Mouse (Mus musculus) MN1 (cell line): ENCODE results near the gene Eral1.

Source experiments
- DNase-seq: peaks from one replicate; pipeline ENCODE4 v3.0.0-alpha.2; 2016; ENCODE audit warnings: low spot score

Gene Eral1

DNA sequence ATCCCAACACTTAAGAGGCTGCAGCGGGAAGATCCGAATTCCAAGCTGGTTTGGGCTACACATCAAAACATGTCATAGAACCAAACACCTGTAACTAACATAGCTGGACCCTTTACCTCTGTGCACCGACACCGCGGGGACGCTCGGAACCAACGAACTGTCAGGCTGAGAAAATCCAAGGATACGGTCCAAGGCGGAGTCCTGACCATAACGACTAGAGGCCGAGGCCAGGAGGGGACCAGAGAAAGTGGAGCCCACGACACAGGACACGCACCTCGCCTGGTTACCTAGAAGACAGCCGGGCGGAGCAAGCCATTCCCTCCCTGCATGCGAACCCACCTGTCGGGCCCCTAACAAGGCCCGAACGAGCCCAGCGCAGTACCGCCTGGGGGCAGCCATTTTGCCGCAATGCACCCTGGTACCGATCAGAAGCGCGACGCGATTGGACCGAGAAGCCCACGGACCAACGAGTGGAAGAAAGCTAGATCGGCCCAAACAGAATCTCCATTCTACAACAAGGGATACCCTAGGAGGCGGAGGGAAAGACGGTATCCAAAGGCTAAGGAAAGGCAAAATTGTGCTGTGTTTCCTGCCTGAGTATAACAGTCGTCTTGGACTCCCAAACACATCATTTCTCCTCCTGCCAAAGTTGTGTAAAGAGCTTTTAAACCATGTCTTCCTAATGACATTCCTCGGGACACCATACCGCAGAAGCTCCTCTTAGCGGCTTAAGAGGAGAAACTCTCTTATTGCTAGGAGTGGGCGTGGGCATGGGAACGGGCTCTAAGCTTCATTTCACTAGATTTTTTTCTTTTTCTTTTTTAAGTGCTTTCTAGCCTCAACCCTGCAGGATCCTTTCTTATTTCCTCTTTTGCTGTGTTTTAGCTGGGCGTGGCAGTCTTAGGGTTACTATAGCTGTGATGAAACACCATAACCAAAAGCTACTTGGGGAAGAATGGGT lies at the start of gene Eral1:
Eral1 (minus strand) TSS at position 423 of the 961 bp plus-strand sequence.
- DNase-seq, result peak; percentile 83

- peak; percentile 34 for DNase-seq
These were observed 49.3 kb upstream of the Eral1 start for GRCm38 (mm10) chr11:78129458-78129857.

- DNase-seq, result no peak
These were observed 46.6 kb upstream of the Eral1 start for GRCm38 (mm10) chr11:78126739-78127138.

DNA sequence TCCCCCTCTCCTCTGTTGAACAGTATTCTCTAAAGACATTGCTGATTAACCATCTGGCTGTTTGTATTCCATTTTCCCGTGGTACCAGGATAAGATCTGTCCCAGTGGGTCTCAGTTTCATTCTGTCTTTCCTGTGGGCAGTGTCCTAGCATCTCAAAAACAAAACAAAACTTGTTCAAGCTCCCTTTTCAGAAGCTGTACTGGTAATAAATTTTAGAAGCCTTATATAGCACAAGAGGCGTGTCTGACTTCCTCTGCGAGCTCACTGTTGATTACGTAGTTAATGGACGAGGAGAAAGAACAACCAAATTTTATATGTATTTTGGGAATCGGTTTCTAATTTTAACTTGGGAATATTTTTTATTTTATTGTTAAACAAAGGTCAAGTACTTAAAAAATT lies 45.5 kb upstream of the Eral1 start:
- DNase-seq, result no peak

DNA sequence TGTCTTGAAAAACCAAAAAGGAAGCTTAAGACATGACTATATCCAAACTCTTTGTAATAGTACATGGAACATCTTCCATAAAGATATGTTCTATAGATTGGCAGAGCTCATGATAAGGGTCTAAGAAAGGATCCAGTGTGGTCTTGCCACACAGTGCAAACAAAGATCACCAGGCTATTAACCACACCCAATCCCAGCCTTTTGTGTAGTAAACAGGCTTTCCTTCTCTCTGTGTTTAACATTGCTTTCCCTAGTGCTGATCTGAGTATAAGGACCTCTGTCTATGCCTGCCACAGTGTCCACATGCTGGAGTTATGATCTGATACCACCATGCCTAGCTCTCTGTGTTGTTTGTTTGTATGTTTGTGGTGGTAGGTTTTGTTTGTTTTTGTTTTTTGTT lies 43.6 kb upstream of the Eral1 start:
- DNase-seq, result no peak

GRCm38 (mm10) chr11:78122815-78123214 lies 42.6 kb upstream of the Eral1 start:
- DNase-seq, result no peak

DNA sequence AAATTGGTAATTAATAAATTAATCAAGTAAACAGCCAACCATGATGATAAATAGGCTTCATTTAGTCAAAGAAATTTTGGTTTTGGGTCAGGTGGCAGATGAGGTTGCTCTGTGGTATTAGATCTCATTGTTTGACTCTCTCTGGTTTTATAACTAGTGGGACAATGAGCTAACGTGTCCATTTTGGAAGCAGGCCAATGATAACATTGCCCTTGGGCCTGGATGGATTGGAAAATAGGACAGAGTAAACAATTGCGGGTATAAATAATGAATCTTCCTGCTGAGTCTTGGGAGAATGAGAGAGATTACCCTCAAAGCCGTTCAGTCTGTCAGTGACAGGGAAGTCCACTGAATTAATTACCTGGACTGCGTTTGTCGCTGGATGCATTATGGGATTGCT lies 41.0 kb upstream of the Eral1 start:
- DNase-seq, result peak; percentile 71

DNA sequence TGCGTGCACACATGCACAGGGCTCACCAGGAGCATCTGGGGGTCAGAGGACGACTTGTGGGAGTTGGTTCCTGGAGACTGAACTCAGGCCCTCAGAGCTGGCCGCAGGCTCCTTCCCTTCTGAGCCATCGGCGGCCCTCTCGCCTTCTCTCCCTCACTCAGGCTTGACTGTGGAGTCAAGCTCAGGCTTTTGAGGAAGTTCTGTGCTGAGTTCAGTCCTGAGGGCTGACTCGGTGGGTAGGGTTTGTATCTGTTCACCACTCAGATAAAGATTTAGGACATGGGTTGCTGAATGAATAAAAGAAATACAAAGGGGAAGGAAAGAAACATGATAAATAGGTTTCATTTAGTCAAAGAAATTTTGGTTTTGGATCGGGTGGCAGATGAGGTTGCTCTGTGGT lies 39.7 kb upstream of the Eral1 start:
- DNase-seq, result no peak

GRCm38 (mm10) chr11:78118467-78118866 lies 38.3 kb upstream of the Eral1 start:
- DNase-seq, result no peak

DNA sequence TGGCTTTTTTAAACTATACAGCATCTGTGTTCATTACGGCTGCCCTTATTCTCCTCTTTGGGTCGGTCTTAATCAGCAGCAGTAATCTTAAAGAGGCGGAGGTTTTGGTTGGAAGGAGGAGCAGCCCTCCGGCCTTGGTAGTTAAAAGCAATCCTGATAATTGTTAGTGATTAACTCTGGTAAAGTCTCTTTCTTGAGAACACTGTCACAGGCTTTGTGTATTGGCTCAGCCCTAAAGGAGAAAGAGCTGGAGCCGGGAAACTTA lies 35.9 kb upstream of the Eral1 start:
- peak; percentile 27 for DNase-seq

- DNase-seq, result peak; percentile 96
These were observed 35.4 kb upstream of the Eral1 start for GRCm38 (mm10) chr11:78115367-78116145.

- no peak for DNase-seq
These were observed 34.6 kb upstream of the Eral1 start for GRCm38 (mm10) chr11:78114676-78115366.

DNA sequence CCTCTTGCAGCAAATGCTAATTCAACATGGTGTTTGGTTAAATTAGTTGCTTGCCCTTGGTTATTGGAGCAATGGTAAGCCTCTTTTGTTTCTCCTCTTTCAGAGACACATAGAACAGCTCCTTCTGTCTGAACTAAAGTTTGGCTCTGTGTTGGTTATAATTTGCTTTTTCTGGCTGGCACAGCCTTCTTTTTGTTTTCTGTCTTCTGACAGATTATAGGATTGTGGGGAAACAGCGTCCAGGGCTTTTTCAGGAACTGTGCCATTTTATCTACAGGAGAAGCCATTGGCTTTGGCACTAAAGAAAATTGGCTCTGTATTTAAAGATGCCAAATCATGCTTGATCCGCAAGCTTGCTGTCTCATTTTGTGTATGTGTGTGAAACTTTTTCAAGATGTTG lies 33.4 kb upstream of the Eral1 start:
- DNase-seq, result no peak

GRCm38 (mm10) chr11:78104501-78104900 lies 24.3 kb upstream of the Eral1 start:
- no peak for DNase-seq

DNA sequence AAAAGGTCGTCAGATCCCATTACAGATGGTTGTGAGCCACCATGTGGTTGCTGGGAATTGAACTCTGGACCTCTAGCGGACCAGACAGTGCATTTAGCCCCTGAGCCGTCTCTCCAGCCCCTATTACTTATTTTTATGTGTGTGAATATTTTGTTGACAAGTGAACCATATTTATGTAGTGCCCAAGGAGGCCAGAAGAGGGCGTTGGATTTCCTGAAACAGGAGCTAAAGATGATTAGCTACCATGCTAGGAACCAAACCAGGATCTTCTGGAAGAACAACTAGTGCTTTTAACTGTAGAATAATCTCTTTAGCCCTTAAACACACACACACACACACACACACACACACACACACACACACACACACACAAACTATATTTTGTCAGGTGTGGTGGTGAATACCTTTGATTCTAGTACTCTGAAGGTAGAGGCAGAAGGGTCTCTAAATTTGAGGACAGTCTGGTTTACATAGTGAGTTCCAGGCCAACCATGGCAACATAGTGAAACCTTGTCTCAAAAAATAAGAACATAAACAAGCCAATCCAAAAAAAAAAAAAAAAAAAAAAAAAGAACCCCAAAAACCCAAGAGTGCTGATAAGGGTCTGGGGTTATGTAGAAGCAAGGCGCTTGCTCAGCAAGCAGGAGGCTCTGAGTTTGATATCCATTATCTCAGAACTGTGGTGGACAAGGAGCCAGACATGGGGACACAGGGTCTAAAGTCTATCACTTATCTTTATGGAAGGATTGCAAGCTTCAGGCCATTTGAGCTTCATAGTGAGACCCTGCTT lies 23.0 kb upstream of the Eral1 start:
- DNase-seq, result no peak

DNA sequence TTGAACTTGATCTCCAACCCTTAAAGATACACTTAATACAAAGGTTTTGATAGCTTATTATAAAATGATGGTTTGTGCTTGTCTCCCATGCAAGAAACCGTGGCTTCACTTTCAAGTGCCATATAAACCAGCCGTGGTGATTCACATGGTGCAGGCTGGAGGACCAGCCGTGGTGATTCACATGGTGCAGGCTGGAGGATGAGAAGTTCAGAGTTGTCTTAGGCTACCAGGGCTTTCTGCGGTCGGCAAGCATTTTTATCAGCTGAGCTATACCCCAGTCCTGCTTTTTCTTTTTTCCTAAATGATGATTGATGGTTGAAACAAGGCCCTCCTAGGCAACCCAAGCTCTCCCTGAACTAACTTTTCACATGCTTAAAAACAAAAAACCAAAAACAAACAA lies 22.0 kb upstream of the Eral1 start:
- no peak for DNase-seq

GRCm38 (mm10) chr11:78100746-78101145 lies 20.6 kb upstream of the Eral1 start:
- DNase-seq, result no peak

- no peak for DNase-seq
These were observed 16.9 kb upstream of the Eral1 start for GRCm38 (mm10) chr11:78097077-78097476.

DNA sequence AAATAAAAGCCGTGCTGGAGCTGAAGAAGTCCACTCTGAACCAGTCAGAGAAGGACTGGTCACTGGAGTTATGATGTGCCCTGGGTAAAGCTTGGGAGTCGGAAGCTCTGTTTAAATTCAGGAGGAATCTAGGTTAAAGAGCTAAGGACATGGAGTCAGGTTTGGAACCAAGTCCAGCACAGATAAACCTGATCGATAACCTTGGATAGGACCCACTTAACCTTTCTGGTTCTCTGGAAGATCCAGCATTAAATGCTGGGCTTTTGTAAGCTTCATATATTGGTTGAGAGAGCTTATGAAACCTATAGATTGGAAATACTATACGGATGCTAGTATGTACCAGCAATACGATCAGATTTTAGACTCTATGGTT lies 14.9 kb upstream of the Eral1 start:
- DNase-seq, result no peak

DNA sequence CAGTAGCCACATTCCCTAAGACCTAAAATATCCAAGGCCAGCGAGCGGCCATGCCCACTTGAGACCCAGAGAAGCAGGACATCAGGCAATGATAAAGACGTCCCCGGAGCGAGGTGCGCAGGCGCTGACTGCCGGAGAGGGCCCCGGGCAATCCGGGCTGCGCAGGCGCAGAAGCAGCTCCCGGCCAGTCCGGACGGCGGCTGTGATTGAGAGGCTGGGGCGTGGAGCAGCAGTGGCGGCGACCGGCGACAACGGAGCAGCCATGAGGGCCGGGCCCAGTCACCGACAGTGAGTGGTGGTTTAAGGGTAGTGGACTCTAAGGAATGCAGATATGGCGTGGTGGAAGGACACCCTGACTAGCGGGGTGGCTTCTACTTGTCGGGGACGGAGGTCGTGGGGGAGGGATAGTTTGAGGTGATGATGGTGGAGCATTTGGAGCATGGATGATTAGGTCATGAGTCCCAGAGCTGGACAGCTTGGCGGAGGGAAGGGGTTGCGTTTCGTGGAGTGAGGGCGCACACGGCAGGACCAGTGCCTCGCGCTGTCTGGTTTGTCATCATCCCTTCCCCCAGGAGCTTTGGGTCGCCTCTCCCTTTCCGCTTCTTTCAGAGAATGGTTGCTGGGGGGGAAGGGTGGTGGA lies 14.4 kb upstream of the Eral1 start, which contains the start of gene Fam222b:
Fam222b (plus strand) TSS at position 157 of the 640 bp plus-strand sequence.
- peak; percentile 92 for DNase-seq

GRCm38 (mm10) chr11:78094137-78094503 lies 13.9 kb upstream of the Eral1 start:
- no peak for DNase-seq
